Mouse (Mus musculus) lung, postnatal 0 days (tissue): ENCODE results near the gene Prkca.

Source experiments
- CTCF ChIP-seq: IDR thresholded peaks from 2 replicates; pipeline ENCODE4 v1.5.1; 2016; ENCODE audit warnings: antibody characterized with exemption, mild to moderate bottlenecking
- EP300 ChIP-seq: IDR thresholded peaks from 2 replicates; pipeline ENCODE4 v1.6.1; 2016; ENCODE audit warnings: antibody characterized with exemption, mild to moderate bottlenecking, control low read depth

DNA sequence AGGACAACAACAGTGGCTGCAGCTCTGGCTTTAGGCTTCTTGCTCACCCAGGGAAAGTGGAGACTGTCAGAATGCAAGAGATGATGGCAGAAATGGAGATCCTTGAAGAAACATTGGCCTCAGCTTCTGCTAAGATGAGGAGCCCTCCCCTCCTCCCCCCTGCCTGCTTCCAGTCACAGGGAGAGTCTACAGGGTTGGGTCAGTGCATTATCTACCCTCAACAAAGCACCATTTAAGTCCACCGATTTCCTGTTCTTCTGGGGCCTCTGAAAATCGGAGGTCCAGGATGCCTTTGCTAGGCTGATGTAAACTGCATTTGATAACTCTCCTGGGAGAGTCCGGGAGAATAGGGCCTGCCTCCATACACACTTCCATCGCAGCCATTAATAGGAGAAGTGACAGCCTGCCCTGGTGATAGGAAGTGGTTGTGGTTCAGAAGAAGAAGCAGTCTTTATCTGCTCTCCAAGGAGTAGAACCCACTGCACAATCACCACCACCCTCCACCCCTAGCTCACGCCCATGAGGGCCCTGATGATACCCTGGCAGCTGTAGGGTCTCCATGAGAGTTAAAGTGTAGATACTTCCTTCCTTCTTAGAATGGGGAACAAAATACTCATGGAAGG is 108.5 kb downstream of the Prkca start:
- TF ChIP-seq CTCF, result no peak
- TF ChIP-seq EP300, result no peak
